Mouse (Mus musculus): ENCODE data around the gene Hdac11.
"Not testable (repeated sequence)": the region's sequence is repeated elsewhere in the genome, so short reads cannot be mapped to it uniquely, and the experiment has no call there.

Hdac11 gene

DNA sequence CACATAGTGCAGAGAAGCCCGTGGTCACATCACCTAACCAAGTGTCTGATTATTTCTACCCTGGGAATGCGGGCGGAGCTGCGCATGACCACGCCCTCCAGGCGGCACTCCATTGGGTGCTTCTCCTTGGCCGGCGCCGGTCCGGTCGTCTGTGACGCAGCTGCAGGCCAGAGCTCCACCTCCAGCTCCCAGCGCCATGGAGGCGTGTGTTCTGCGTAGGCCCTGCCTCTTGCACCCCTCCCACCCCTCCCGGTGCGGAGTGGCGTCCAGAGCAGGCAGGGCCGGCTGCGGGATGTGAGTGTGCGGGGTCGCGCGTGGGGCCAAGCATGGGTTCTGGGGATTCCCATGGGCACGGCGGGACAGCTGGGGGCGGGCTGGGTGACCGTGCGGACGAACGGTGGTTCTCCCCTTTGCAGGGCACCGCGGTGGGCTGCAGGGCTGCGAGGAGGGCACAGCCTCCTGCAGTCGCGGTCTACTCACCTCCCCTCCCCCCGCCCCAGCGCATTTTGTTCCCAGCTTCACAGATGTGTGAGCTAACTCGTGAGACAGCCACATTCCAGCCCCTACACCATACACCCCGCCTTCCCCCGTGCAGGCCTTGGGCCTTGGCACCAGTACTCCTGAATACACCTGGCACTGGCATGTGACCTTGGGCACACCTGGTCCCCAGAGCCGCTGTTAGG is at the start of gene Hdac11:
Gene Hdac11, plus strand, starts transcription at position 112 of the 683 bp plus-strand sequence.
- DNase-seq (ENCODE audit: low spot score) = peak; percentile 78

DNA sequence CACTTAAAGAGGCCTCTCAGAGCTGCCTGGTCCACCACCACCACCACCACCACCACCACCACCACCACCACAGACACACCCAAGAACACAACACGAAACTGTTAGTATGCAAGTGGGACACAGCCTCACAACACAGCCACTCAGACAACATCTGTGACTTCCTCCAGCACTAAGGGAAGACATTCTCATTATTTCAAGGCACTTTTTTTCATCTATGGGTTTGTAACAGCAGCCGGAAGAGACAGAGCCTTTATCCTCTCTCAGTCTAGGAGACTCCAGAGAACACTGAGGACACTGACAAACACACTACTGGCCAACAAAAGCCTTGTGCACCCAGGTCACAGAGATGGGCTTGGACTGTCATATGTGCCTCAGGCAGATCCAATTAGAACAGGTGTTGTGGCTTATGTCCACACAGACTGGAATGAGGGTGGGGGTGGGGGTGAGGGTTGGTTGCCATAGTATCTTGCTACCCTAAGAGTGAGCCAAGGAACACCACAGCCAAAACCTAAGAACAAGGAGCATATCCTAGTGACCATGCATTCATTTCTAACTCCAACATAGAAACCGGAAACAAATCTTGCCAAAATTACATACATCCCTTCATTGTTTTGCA is 48.1 kb upstream of the Hdac11 start:
- no peak for DNase-seq (ENCODE audit: low spot score)

DNA sequence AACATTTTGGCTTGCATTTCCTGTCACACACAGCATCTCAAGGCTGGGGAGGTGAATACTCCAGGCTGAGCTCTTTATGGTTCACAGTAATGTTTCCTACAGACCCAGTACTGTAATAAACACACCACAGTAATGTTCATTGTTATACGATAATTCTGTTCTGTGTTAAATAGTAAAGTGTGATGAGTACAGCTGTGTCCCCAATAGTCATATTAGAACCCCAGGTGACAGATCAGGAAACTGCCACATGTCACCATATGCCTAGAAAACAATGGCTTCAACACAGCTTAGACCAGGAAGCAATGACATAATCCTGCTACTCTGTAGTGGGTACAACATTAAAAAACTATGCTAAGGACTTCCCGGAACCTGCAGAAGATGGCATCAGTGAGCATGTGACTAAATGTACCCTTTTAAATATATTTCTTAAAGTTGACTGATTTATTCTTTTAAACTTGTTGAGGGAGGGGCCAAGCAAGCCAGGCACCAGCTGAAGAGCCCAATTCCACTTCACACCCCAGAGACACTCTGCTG is 47.5 kb upstream of the Hdac11 start:
- DNase-seq (ENCODE audit: low spot score) = no peak

DNA sequence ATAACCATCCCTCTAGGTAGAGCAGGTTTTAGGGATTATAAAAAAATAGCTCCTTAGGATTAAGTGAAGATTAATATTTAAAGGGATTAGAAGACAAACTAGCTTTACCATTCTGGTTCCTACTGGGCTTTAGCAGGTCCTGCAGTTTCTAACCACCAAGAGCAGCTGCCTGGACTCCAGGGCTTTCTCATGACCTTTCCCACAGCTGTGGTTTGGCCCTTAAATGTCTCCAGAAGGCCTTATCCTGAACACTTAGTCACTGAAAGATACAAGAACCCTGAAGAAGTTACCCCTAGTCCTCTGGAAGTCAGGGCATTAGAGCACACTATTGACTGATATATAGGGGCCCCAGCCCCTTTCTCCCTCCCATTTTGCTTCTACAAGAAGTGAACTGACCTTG is 47.0 kb upstream of the Hdac11 start:
- DNase-seq (ENCODE audit: low spot score) = no peak

DNA sequence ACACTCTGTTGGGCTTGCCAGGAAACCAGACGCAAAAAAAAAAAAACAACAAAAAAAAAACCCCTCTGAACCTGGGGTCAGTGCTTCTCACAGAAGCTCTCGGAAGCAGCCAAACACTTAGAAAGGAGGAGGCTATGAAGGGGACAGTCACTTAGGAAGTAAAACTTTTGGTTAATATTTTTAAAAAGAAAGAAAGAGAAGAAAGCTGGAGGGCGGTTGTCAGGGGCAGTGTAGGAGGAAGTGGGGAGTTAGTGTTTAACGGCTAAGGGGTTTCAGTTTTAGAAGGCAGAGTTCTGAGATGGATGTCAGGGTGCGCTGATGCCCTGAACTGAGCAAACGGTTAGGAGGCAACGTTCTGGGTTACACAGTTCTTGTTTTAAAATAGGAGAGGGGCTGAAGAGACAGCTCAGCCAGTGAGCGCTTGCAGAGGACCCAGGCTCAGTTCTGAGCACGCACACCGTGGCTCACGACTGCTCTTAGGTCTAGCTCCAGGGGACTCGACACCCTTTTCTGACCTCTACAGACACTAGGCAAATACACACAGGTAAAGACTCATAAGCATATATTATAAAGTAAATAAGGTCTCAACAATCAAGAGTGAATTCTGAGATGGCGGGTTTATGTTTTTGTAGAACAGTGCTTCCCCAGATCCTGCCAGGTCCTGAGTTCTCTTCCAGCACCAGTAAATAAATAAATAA is 46.0 kb upstream of the Hdac11 start:
- no peak for DNase-seq (ENCODE audit: low spot score)

DNA sequence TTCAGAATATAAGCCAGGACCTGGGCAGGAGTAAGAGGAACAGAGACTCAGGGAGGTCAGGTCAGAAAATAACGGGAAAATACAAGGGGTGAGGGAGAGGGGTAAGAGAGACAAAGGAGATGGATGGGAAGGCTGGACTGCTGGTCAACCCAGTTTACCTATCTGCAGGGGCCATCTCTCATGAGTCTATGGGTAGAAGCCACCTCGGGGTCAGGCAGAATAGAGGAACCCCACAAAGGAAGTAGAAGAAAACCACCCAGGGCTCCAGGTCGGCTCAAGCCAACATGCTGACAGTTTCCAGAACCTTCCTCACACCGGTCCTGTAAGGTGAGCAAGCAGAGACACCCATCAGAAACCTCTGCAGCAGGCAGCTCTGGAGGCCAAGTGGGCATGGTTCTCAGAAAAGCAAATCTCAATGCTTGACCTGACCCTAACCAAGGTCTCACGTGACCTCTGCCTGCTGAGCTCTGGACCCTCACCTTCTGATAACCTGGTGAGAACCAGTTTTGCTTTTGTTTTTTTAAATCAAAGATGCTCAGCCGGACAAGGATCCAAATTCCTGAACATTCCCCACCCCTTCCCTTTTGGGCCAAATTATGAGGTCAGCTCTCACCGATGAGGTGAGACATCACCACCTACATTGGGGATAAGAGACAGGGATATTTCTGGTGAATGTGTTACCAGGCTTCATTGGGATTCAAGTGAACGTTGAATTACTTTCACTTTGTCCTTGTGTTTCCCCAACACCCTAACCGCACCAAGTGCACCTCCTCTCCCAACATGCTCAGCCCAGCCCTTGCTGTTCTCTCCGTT is 45.1 kb upstream of the Hdac11 start:
- DNase-seq (ENCODE audit: low spot score) = no peak

DNA sequence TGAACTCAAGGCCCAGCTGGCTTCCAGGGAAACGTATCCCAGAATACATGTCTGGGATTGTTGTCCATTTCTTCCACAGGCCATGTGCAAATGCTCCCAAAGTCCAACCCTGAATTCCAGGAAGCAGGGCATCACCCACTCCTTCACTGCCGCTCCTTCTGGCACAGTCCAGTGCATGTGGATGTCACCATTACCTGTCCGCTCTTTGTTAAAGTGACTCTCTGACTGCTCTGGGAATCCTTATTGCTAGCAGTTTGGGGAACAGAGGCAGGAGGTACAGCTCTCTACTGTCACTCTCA is 44.6 kb upstream of the Hdac11 start:
- no peak for DNase-seq (ENCODE audit: low spot score)

DNA sequence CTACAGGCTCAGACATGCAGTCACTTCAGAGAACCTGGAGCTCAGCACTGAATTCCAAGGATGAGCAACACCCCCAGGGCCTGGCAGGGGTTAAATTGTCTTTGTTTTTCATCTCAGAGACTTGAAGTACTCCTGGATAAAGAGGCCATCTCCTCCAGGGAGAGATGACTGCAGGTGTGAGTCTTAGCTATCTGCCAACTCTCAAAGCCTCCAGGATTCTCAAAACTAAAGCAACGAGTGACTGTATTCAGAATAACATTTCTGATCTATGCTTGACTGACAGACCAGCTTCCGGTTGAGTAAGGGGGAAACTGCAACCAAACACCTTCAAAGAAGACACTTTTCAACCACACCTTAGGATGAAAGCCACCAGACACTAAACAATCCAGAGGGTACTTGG is 41.7 kb upstream of the Hdac11 start:
- no peak for DNase-seq (ENCODE audit: low spot score)

DNA sequence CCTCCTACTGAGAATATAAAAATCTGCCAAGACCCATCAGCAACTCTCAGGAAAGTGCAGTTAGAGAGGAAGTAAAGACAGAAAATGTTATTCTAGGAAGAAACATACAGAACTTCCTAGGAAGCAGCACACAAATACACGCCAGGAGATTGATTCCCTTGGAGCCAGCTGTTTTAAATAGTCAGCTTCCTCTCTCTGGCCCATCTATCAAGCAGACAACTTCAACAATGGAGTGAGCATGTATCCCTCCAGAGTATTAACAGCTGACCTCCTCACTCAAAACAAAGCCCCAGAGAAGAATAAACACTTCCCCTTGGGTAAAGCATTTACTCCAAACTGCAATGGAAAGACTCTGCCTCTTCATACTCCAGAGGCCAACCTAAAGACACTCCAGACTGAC is 41.3 kb upstream of the Hdac11 start:
- DNase-seq (ENCODE audit: low spot score) = no peak

DNA sequence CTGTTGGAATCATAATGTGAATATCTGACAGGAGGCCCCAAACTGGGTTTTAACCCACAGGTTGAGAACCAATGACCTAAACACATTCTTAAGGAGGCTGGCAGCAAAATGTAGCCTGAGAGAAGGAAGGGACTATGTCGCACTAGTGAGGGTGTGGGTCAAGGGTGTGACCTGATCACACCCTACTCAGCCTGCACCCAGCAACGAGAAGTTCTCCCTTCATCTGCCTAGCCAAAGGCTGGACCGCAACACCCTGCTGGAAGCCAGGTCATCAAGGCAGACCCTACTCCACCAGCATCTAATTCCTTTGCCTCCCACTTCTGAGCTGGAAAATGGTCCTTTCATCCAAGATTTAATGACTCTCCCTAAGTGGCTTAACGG is 40.6 kb upstream of the Hdac11 start:
- peak; percentile 5 for DNase-seq (ENCODE audit: low spot score)

DNA sequence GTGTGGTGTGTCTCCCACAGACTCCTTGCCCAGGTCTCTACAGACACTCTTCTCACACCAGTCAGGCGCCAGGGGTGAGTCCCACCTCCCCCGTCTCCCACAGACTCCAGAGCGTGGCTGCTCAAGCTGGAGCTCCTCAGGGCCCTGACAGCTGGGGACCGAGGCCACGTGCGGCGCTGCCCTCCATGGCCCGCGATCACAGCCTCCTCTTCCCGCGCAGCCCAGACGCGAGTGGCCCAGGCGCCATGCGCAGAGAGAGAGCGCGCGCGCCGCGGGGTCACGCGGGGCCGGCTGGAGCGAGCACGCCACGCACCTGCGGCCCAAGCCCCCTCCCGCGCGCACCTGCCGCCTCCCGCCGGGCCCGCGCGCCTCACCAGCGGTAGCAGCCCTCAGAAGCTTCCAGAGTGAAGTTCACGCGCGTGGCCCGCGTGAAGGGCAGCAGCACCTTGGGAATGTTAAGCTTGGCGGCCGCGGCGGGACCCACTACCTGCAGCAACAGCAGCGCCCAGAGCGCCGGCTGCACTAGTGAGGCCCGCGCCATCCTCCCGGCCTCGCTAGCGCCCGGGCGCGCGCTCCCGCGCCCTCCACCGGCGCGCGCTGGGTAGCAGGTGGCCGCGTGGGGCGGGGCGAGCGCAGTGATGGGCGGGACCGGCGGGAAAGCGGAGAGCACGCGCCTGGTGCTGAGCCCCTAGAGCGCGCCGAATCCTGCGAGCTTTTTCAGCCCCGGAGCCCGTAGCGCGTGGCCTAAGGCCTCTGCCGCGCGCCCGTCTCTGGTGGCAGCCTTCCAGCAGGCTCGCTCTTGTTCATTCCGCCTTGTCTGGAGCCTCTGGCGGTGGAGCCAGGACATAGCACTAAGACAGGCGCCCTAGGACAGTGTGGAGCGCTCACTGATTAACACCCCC is 40.0 kb upstream of the Hdac11 start, which contains the start of gene Nup210:
Gene Nup210, minus strand, starts transcription at position 586 of the 902 bp plus-strand sequence.
- DNase-seq (ENCODE audit: low spot score) = peak; percentile 89

DNA sequence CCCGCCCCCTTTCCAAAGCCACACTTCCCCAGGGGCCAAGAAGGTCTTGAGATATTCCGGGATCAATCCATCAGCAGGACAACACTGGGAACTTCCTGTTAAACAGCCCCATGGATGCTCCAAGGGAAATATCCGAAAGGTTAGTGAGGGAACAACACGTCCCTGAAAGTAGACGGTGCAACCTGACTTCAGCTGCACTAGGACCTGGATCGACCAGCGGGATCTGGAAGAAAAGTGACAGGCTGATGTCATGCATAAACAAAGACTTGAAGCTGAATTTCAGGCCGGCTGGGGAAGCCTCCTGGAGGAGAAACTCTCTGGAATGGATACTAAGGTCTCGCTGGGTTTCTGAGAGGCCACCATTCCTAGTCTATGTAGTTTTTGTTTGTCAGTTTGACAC is 39.3 kb upstream of the Hdac11 start:
- no peak for DNase-seq (ENCODE audit: low spot score)

DNA sequence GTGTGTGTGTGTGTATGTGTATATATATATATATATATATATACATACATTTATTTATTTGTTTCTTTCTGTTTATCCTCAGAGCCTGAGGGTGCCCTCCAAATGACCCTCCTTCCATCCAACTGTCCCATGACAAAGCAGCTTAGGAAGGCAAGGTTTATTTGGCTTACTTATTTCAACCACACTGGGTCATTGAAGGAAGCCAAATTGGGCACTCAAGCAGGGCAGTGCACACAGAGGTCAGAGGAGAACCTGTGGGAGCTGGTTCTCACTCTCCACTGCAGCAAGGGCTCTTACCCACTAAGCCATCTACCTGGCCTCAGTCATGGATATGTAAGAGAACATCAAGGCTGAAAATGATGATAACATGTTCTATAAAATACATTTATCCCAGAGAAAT is 37.9 kb upstream of the Hdac11 start:
- no peak for DNase-seq (ENCODE audit: low spot score)

DNA sequence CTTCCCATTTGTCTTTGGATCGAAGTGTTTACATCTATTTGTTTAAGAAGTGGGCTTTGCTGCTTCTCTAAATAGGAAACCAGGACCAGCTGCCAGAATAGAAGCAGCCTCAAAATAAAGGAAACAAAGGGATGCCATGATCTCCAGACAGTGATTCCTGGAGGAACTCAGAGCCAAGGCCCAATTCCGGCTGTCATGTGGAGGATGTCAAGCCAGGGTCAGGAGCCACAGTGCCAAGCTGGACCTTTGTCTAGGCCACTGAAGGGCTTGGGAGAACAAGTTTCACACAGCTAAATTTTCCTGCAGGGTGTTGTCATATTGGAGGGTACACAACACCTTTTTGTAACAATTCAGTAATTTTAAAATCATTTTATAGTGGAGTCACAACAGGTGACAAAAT is 36.3 kb upstream of the Hdac11 start:
- no peak for DNase-seq (ENCODE audit: low spot score)

DNA sequence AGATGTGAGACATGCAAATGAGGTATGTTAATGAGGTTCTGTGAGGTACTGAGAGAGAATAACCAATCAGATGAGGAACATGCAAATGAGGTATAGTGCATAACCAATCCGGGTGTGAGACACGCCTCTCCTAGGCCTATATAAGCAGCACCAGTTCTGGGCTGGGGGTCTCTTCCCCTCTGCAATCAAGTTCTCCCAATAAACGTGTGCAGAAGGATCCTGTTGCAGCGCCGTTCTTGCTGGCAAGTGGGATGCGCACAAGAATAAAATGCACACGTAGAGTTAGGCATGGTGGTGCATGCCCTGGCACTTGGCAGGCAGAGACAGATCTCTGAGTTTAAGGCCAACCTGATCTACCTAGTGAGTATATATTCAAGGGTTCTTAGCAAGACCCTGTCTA is 35.4 kb upstream of the Hdac11 start:
- DNase-seq (ENCODE audit: low spot score) = not testable (repeated sequence)

DNA sequence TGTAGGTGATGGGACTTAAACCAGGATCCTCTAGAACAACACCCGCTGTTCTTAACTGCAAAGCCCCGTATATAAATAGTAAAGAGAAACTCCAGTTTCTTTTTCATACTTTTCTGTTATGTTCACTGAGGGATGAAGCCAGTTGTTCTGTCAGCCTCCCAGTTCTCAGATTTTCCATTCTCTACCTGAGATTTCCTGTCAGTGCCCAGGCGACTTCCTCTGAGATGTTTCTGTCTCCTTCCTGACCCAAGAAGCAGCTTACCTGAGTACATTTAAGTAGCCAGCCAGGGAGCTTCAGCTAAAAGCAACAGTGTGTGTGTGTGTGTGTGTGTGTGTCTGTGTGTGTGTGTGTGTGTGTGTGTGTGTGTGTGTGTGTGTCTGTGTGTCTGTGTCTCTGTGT is 33.0 kb upstream of the Hdac11 start:
- no peak for DNase-seq (ENCODE audit: low spot score)

DNA sequence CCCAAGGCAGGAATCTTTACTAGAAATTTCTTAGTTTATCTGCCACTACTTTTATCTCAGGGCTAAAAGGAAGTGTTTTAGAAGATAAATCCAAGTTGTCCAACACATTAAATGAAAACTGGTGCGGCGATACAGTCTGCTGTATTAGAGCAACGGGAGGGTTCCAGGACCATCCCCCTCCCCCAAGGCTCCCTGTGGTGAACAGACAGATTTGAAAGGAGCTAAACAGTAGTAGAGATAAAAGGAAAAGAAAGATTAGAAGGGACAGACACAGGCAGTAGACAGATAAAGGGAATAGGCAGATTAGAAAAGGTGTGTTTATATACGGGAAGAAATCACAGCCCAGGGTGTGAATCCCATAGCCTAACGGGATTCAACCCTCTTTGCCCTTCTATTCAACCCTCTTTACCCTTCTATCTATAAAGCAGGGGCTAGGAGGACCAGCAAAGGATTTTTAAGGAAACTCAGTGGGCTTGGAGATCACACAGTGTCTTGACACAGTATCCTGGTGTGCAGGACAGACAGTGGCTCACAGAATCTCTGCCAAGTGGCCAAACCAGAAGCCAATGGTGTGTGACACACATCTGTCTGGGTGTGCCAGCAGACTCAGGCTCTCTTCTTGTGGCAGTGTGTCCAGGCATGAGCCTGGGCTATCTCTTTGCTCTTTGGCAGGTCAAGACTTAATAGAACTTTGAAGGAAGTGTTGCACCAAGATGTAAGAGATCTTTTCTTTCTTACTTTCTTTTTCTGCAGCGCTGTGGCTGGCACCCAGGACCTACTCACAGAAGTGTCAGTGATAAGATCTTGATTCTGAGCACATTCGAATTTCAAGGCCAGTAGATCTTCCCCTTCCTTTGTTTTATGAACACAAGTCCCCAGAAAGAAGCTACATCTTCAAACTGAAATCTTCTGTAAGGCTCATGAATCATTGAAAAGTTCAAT is 31.9 kb upstream of the Hdac11 start:
- no peak for DNase-seq (ENCODE audit: low spot score)

DNA sequence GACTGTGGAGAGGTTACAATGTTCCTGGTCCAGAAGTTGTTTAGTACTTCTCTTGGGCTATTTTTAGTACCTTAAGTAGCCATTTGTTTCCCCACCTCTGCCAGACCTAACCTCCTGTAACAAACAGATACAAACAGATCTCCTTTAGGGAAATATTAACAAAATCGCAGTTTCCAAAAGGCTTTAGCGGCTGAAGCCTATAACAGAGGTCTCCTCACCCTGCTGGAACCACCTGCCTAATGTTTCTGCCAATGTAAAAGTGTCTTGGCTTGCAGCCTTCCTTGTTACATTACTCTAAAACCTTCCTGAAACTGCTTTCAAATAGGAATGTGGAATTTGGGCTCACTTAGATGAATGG is 31.3 kb upstream of the Hdac11 start:
- DNase-seq (ENCODE audit: low spot score) = no peak

DNA sequence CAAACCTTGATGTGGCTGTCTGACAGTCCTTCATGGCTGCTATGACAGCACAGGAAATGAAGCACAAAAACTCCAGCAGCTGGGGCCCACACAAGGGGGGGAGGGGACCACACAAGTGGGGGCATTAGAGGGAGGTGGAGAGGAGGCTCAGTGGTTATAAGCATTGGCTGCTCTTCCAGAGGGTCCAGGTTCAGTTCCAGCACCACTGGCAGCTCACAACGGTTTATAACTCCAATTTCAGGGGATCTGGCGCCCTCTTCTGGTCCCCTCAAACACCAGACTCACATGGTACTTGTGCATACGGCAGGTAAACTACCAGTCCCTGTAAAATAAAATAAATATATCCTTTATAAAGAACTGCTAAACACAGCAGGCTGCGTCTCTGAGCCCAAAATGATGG is 27.5 kb upstream of the Hdac11 start:
- DNase-seq (ENCODE audit: low spot score) = no peak

DNA sequence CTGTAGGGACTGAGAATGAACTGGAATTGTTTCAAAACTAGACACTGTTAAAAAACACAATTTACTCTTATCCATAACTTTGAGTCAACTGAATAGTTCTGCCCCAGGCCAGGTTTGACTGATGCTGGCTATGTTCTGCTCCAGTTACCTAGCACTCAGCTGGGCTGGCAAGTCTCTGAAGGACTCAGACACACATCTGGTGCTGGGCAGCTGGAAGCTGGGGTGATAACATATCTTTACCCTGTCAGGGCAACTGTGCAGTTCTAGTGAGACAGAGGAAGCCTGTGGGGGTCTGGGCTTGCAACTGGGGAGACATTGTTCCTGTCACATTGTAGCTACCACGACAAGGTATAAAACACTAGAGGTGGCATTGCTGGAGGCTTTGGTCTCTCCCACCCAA is 25.6 kb upstream of the Hdac11 start:
- DNase-seq (ENCODE audit: low spot score) = no peak
